Mouse (Mus musculus): ENCODE data around the gene Med25. TPM values are rescaled to one million over a fixed set of nuclear protein-coding genes. Genes with fewer than 3 reads are reported as not detected.

The Med25 gene
- polyA plus RNA-seq (2012; fragmentation: generic; extraction: Trizol), result 57.4 TPM

DNA sequence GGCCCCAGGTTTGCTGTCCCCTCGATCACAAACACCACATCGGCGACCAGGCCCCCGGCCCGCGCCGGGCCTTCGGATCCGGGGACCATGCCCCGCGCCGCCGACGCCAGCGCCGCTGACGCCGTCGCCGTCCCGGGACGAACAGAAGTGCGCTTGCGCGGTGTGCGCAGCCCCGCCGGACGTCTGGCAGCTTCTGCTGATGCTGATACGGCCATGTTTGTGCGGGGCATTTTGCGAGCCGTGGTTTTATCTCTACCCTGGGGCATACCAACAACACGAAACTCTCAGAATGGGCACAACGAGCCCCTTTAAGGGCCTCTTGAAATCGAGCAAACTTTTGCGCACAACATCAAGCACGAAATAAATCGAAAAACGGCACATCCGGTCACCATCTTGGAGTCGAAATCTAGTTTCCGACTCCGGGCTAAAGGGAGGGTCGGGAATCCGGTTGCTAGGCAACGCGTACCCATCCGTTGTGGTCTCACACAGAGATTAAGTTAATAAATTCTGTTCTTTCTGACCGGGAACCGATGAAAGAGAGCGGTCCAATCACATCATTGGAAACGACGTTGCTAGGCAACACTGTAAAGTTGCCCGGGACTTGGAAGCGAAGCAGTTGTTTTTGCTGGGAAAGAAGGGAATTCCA is at the start of gene Med25:
Gene Med25 (minus strand): TSS at position 437 of the 646 bp plus-strand sequence.
- Histone ChIP-seq H3K27me3 (ENCODE audit: control insufficient read depth, insufficient read depth, insufficient read length) (no peaks in the 10 kb centered on the region), H3ac (ENCODE audit: control insufficient read depth, insufficient read length) (peak within 1 kb of the TSS; percentile 70), H3K36me3 (ENCODE audit: control insufficient read depth, insufficient read depth) (no peaks in the 10 kb centered on the region), H3K79me2 (ENCODE audit: control insufficient read depth, insufficient read depth) (peaks cover 43% of the 10 kb centered on the region), H3K4me3 (peak within 1 kb of the TSS; percentile 75), H3K4me2 (ENCODE audit: low read depth) (peak within 1 kb of the TSS; percentile 87)
- TF ChIP-seq USF1 (IDR thresholded peaks at IDR 0.05; ENCODE audit: low read depth), result no peak
- TF ChIP-seq POLR2AphosphoS2 (IDR thresholded peaks at IDR 0.05; ENCODE audit: insufficient read length, low read depth), result peak; percentile 82
- peak; percentile 82 for TF ChIP-seq POLR2A (IDR thresholded peaks at IDR 0.05; ENCODE audit: insufficient read length, low read depth)

DNA sequence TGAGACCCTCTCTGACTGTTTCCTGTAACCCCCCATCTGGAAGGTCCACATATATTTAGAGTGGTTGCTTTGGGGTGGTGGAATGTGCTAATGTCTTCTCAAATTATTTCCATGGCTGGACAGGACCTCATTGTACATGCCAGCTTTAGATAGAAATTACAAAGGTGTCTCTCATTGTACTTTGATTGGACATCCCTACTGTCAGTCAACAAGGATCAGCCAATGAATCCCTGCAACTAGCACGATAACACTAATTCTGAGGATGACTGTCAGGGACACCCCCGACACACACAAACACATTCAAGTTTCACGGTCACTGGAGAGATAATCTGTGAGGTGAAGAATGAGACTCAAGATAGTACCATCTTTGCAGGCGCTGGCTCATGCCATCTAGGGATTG is 46.2 kb upstream of the Med25 start:
- no peaks in the 10 kb centered on the region for H3K79me2 ChIP-seq (ENCODE audit: control insufficient read depth, insufficient read depth)
- no peak overlapping the region for H3K4me3 ChIP-seq
- TF ChIP-seq SRF (IDR thresholded peaks at IDR 0.05; ENCODE audit: control insufficient read depth, insufficient read length, low read depth) (no peak), MAX (IDR thresholded peaks at IDR 0.05; ENCODE audit: low read depth) (no peak), MYOD1 (IDR thresholded peaks at IDR 0.05; ENCODE audit: control insufficient read depth in 1 of 3, insufficient read length in 2 of 3, low read depth in 2 of 3) (no peak), POLR2AphosphoS2 (IDR thresholded peaks at IDR 0.05; ENCODE audit: insufficient read length, low read depth) (no peak), USF1 (IDR thresholded peaks at IDR 0.05; ENCODE audit: low read depth) (no peak), E2F4 (IDR thresholded peaks at IDR 0.05; ENCODE audit: insufficient read depth) (no peak), CEBPB (IDR thresholded peaks at IDR 0.05; ENCODE audit: insufficient read depth, poor library complexity, severe bottlenecking) (no peak), REST (IDR thresholded peaks at IDR 0.05; ENCODE audit: insufficient read depth, insufficient read length) (no peak), TCF3 (IDR thresholded peaks at IDR 0.05; ENCODE audit: insufficient read length, low read depth) (no peak), MYOG (IDR thresholded peaks at IDR 0.05; ENCODE audit: control insufficient read depth in 1 of 3, insufficient read depth in 1 of 3, insufficient read length in 2 of 3, low read depth in 2 of 3) (no peak), POLR2A (IDR thresholded peaks at IDR 0.05; ENCODE audit: insufficient read length, low read depth) (no peak), TCF12 (IDR thresholded peaks at IDR 0.05; ENCODE audit: insufficient read depth, poor library complexity, severe bottlenecking) (no peak)
- no peak overlapping the region for H3K4me2 ChIP-seq (ENCODE audit: low read depth)
- H3K36me3 ChIP-seq (ENCODE audit: control insufficient read depth, insufficient read depth), result no peaks in the 10 kb centered on the region
- H3ac ChIP-seq (ENCODE audit: control insufficient read depth, insufficient read length), result no peak overlapping the region
- peaks cover 15% of the 10 kb centered on the region for H3K27me3 ChIP-seq (ENCODE audit: control insufficient read depth, insufficient read depth, insufficient read length)

DNA sequence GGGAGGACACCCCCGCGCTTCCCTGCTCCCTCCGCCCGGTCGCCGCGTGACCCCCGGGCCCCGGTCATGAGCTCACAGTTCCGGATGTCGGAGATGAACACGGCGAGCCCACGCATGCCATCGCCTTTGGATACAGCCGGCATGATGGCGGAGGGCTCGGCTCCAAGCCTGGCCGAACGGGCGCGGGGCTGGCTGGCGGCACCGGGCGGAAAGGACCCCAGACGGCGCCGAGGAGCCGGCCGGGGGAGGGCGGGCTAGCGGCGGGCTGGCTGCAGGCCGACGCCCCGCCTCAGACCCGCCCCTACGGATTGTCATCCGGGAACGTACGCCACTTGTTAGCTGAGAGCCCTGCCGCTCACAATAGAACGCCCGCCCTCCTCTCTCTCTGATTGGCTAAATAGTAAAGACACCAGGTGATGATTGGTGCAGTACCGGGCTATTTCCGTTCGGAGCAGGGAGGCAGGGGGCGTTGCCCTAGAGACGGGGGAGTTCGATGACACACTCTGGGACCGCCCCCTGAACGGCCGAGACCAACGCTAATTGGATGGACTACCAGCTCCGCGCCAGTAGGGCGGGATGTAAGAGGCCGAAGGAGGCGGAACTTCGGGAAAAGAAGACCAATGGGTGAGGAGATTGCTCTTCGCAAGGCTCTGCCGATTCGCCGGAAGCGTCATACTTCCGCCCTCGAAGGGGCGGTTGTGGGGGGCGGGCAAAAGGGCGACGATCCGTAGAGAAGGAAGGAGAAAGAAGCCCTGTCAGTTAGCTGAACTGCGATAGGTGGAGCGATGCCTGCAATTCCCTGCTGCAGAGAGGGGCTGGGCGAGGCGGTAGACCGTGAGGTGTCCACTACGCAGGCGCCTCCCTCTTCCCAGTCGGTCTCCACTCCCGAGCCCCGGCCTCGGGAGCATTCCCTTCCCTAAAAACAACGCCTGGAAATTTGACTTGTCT is 37.0 kb upstream of the Med25 start, which contains the start of gene Ap2a1:
Gene Ap2a1 (minus strand): TSS at position 293 of the 948 bp plus-strand sequence.
- Histone ChIP-seq H3K79me2 (ENCODE audit: control insufficient read depth, insufficient read depth) (peaks cover 21% of the 10 kb centered on the region), H3K27me3 (ENCODE audit: control insufficient read depth, insufficient read depth, insufficient read length) (no peaks in the 10 kb centered on the region), H3ac (ENCODE audit: control insufficient read depth, insufficient read length) (peak within 1 kb of the TSS; percentile 64), H3K4me3 (peak within 1 kb of the TSS; percentile 54), H3K4me2 (ENCODE audit: low read depth) (peak within 1 kb of the TSS; percentile 95), H3K36me3 (ENCODE audit: control insufficient read depth, insufficient read depth) (no peaks in the 10 kb centered on the region)
- no peak for TF ChIP-seq TCF12 (IDR thresholded peaks at IDR 0.05; ENCODE audit: insufficient read depth, poor library complexity, severe bottlenecking)
- peak; percentile 86 for TF ChIP-seq POLR2AphosphoS2 (IDR thresholded peaks at IDR 0.05; ENCODE audit: insufficient read length, low read depth)
- TF ChIP-seq POLR2A (IDR thresholded peaks at IDR 0.05; ENCODE audit: insufficient read length, low read depth), result peak; percentile 89
- TF ChIP-seq MAX (IDR thresholded peaks at IDR 0.05; ENCODE audit: low read depth), result no peak

DNA sequence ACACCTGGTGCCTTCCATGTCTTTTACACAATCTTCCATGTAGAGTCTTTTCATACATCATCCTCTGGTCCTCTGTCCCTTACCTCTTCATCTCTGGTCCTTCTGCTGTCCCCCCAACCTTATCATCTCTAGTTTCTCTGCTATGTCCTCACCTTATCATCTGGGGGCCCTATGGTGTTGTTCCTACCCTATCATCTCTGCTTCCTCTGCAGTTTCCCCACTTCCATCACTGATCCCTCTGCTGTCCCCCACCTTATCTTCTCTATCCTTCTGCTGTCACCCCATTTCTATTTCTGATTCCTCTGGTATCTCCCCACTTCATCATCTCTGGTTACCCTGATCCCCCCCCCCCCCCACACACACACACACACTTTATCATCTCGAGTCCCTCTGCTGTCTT is 36.1 kb upstream of the Med25 start:
- peak overlapping the region; percentile 54 for H3K4me3 ChIP-seq
- TF ChIP-seq MYOG (IDR thresholded peaks at IDR 0.05; ENCODE audit: control insufficient read depth in 1 of 3, insufficient read depth in 1 of 3, insufficient read length in 2 of 3, low read depth in 2 of 3) (no peak), TCF3 (IDR thresholded peaks at IDR 0.05; ENCODE audit: insufficient read length, low read depth) (no peak), CEBPB (IDR thresholded peaks at IDR 0.05; ENCODE audit: insufficient read depth, poor library complexity, severe bottlenecking) (no peak), USF1 (IDR thresholded peaks at IDR 0.05; ENCODE audit: low read depth) (no peak), E2F4 (IDR thresholded peaks at IDR 0.05; ENCODE audit: insufficient read depth) (no peak), MYOD1 (IDR thresholded peaks at IDR 0.05; ENCODE audit: control insufficient read depth in 1 of 3, insufficient read length in 2 of 3, low read depth in 2 of 3) (no peak), POLR2A (IDR thresholded peaks at IDR 0.05; ENCODE audit: insufficient read length, low read depth) (no peak), REST (IDR thresholded peaks at IDR 0.05; ENCODE audit: insufficient read depth, insufficient read length) (no peak), POLR2AphosphoS2 (IDR thresholded peaks at IDR 0.05; ENCODE audit: insufficient read length, low read depth) (no peak), TCF12 (IDR thresholded peaks at IDR 0.05; ENCODE audit: insufficient read depth, poor library complexity, severe bottlenecking) (no peak), MAX (IDR thresholded peaks at IDR 0.05; ENCODE audit: low read depth) (no peak), SRF (IDR thresholded peaks at IDR 0.05; ENCODE audit: control insufficient read depth, insufficient read length, low read depth) (no peak)
- no peaks in the 10 kb centered on the region for H3K27me3 ChIP-seq (ENCODE audit: control insufficient read depth, insufficient read depth, insufficient read length)
- H3K4me2 ChIP-seq (ENCODE audit: low read depth), result peak overlapping the region; percentile 95
- peaks cover 21% of the 10 kb centered on the region for H3K79me2 ChIP-seq (ENCODE audit: control insufficient read depth, insufficient read depth)
- peaks cover 3% of the 10 kb centered on the region for H3K36me3 ChIP-seq (ENCODE audit: control insufficient read depth, insufficient read depth)
- peak overlapping the region; percentile 64 for H3ac ChIP-seq (ENCODE audit: control insufficient read depth, insufficient read length)
